Mouse (Mus musculus) cerebellum, postnatal 25 days (tissue): ENCODE results near the gene Mmp8.

Experiments used
- DNase-seq, 2 experiments: peaks; one replicate each; pipeline ENCODE4 v3.0.0; 2021; ENCODE audit warnings: mixed read lengths in 2 of 2

Mmp8 gene

DNA sequence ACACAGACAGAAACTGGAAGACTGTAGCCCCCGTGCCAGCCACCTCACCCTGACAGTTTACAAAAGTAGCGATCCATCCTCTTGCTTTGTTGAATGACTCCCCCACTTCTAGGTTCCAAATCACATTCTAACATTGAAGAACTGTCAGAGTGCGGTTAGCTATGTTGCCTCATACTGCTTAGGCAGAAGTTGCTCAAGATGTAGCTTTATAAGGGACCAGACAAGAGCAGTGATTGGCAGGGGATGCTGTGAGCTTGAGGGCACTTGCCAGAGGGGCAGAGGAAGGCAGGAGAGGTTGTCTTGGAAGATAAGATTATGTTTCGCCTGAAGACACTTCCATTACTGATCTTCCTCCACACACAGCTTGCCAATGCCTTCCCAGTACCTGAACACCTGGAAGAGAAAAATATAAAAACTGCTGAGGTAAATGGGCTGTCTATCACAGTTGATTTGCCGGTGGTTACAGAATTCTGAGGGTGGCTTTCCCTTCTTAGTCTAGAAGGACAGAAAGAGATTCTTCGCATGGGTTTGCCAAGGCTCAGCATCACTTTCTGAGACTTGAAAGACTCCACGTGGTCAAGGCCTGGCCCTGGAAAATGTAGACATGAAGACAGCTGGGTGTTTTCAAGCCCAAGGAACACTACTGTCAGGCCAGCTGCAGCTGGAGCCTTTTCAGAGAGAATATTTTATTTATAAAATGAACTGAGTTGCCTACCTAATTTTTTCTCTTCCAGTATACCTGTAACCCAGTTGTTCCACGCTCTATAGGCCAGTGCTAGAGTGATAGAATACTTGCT is at the start of gene Mmp8:
Mmp8 (plus strand) TSS at position 236 of the 797 bp plus-strand sequence.
- no peak for DNase-seq

DNA sequence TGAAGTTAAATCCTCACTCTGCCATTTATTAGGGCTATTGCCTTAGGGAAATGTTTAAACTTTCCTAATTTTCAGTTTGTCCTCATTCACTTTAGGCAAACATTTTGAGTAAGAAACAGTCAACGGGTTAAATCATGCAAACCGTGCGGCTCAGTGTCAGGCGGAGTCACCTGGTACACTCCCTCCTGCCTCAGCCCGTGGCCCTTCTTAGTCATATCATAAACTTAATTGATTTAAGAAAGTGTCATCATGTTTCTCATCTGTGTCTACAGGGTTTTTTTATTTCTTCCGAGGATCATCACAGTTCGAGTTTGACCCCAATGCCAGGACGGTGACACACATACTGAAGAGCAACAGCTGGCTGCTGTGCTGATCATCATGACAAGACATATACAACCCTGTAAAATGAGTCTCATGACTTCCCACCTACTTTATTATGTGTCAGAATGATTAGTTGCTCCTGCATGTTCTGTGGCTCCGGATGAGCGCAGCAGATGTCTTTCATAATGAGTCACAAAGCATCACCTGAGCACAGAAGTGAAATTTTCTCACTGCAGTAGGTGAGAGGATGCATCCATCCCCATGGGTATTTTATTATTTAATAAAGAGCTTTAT is 48.5 kb upstream of the Mmp8 start:
- DNase-seq: no peak

DNA sequence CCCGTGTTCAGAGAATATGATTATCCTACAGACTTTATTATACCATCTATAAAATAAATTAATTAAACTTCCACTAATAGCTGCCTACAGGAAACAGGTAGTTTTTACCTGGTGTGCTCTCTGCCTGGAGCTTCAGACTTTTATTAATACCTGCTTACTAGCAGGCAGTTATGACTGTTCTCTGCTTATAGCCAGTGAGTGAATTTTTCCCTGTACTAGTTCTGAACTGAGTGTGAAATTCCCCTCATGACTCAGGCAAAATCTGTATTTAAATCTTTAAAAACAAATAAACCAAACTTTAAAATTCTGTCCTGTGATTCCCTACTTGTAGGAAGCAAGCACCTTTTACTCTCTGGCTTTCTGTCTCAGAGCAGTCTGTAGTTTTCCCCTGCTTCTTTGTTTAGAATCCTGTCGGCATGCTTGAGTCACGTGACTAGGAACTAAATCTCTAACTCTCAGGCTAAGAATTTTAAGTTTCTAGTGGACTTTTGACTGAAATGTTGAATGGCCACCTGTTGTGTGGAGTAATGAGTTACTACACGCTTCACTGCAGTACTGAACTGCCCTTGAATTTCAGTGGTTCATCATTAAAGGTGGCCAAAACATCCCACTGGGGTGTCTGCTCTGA is 40.2 kb upstream of the Mmp8 start:
- no peak for DNase-seq

DNA sequence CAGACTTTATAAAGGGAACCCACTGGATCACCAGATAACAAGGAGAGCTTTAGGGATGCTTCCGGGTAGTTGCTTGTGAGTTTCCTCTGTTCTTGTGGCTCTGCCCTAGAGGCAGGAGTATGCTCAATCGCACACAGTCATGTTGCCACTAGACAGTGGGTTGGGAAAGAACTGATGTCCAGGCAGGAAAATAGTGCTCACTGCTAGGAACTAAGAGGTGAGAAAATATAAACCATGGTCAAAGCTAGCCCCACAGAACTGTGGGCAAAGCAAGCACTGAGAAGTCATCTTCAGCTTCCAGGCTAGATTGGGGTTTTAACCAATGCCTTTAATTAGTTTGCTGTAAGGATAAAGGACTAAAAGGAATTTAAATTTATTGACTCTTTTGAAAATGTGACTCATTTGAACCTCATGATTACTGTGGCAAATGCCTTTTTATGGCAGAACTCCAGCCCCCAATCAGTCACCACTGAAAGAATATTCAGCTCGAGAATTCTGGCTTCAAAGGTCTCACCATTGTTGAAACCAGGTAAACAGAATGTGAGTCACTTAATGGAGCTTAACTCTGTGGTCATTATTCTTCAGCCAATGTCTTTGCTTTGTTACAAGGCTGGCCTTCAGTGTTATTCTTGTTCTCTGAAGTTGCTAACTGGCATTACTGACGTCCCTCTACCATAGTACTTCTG is 31.9 kb upstream of the Mmp8 start:
- DNase-seq: no peak

DNA sequence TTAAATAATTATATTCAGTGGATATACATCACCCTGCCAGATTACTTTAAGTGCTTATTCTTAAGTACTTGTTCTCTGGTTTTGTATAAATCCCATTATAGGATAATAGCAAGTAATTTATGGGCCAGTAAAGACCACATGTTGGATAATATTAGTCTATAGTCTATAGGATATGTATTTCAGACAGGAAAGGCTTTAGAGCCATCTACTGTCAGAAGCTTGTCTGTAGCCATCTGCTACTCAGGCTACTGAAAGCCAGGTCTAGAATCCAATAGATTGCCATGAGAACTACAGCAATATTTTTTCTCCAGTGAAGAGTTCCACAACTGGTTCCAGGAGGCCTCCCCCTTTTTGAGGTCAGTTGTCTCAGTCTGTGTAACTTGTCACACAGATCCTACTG is 15.5 kb upstream of the Mmp8 start:
- DNase-seq: no peak

DNA sequence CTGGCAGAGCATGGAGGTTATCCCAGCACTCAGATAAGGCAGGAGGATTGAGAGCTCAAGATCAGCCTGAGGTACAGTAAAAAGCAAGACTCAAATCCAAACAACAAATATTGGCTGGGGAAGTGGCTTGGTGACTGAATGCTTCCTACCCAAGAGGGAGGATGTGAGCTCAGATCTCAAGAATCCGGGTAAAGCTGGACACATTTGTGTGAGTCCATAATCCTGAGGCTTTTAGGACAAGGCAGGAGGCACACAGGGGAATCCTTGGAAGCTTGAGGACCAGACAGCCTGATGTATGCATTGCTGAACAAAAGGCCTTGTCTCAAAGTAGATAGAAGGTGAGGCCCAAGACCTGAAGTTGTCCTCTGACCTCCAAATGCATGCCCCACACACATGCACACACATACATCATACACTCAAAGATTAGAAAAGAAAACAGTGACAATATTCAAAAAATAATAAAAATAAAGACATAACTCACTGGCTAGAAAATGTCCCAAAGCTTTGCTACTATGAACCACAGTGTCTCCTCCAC is 13.3 kb upstream of the Mmp8 start:
- no peak for DNase-seq

DNA sequence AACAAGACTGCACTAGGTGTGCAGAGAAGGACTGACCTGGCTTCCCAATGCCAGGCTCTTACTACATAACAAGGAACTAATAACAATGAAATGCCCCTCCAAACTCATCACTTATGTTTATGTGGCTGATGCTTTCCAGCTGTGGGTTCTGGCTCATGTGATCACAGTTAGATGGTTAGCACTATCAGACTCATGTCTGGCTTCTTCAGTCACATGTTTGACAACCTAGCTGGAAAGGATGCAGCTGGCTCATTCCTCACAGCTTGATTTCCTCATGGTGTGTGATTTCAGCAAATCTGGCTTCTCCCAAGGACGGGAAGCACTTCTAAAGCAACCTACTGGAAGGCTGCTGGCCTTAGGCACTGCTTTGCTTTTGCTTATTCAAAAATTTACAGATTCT is 12.8 kb upstream of the Mmp8 start:
- DNase-seq: no peak

DNA sequence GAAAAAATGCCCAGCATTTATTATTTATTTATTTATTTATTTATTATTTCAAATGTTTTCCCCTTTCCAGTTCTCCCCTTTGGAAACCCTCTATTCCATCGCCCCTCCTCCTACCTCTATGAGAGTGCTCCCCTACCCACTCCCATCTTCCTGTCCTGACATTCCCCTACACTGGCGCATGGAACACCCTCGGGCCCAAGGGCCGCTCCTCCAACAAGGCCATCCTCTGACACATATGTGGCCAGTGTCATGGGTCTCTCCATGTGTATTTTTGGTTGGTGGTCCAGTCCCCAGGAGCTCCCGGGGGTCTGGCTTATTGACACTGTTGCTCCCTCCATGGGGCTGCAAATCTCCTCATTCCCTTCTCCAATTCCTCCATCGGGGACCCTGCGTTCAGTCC is 12.3 kb upstream of the Mmp8 start:
- no peak for DNase-seq

DNA sequence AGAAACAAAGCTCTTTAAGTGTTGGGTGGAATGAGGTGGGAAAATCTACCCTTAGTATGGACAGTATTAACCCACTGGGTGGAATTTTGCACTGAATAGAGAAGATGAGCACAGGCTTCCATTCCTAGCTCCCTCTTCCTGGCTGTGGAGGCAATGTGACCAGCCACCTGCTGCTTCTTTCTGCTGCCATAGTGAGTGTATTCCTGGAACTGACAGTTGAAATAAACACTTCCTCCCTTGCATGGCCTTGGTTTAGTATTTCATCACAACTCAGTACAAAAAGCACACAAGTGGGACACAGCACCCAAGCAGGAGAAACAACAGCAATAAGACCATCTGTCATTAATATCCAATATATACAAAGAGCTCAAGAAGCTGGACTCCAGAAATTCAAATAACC is 6.3 kb upstream of the Mmp8 start:
- no peak for DNase-seq

DNA sequence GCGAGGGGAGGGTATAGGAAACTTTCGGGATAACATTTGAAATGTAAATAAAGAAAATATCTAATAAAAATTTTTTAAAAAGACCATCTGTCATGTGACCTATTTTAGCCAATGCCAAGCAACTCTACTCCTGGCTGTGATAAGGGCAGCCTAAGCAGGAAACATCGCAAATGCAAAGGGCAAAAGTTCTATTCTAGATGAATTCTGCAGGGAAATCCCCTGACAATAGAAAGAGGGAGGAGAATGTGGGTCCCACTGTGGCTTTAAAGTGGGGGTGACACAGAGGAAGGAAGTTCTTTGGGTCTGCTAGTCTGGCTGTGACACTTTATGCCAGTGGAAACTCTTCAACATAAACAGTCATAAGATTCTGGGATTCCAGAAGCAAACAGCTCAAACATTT is 4.7 kb upstream of the Mmp8 start:
- no peak for DNase-seq

DNA sequence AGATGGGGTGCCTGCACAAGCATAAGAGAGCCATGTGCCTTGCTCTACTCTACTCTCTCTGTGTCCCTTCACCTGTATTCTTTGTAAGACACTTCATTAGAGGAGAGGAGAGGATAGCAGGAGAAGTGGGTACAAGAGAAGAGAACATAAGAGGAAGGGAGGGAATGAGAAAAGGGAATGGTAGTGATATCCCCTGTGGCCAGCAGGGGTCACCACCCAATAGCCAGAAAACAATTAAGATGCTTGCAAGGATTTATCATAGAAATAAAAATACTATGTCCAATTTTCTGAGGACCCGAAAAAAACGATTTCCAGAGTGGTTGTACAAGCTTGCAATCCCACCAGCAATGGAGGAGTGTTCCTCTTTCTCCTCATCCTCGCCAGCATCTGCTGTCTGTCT is 3.9 kb upstream of the Mmp8 start:
- DNase-seq: peak in 1 of 2 experiments; percentile 18

DNA sequence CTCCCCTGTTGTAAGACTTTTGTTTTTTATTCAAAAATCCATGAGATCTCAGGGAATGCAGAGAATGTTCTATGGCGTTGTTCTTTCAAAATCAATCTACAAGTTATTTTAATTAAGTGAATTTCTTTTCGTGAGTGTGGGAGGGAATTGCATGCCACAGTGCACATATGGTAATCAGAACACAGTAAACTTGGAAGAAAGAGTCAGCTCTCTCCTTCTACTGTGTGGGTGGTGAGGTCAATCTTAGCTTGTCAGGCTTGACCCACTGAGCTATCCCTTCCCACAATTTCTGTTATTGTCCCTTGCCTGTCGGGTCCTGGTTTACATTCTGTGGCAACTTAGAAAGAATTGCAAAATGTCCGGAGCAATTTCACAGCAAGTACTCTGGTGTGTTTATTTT is 1.8 kb downstream of the Mmp8 start:
- no peak for DNase-seq

DNA sequence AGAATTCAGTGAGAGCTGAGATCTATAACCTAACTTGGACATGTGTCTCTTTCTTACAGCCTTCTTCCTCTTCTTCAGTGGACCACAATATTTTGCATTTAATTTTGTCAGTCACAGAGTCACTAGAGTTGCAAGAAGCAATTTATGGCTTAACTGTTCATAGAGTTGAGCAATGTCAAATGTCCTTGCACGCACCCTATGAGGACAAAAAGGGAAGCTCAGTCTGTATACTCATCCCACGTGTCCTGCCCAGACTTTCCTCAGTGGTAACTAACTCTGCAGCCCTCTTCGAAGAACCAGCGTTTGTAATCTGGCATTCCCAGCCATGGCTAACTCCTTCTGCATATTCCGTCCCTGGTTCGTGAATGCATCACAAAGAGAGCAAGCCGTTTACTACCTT is 9.1 kb downstream of the Mmp8 start:
- DNase-seq: no peak

DNA sequence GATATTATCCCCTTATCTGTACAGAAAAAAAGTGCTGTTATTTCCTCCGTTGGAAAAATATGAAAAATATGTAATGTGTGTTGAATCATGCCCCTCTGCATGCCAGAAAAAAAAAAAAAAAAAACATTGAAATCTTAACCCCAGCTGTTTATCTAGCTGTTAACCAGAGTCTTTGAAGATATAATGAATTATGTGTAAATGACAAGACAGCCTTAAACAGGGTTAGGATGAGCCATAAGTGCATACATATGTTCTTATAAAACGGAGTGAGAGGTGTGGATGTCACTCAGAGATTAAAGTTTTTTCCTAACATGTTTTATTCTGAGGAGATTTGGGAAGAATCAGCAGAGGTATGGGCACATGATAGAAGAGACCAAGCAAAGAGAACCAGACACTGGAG is 9.7 kb downstream of the Mmp8 start:
- DNase-seq: no peak

DNA sequence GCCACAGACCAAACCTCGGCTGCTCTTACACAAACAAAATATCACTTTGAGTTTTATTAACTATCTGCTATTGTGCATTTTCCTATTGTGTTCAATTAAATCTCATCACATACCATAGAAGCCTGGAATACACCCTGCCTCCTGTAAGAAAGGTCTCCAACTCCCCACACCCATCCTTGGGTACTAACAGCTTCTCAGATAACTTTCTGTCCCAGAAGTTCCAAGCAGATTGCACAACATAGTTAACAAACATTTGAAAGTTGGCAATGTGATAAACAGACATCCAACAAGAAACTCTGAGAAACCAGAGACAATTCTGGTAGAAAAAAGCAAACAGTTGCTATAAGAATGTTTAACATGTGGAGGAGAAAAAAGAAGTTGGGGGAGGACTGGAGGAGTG is 12.2 kb downstream of the Mmp8 start:
- no peak for DNase-seq

DNA sequence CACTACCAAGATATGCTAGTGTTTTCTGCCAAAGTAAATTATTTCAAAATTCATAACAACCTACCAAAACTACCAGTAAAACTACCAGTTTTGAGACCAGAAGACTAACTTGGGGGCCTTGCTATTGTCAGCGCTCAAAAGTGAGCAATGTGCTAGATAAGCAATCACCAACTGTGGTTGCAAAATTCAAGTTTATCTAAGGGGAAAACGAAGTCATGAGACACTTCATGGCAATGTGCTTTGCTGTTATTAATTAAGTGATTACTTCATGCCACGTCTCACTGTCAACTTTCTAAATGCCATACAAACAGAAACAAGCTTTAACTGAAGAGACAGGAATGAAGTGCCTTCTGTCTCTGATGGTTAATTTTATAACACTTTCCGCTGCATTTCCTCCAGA is 12.9 kb downstream of the Mmp8 start, which contains the start of gene Mmp27:
Mmp27 (plus strand) TSS at position 235 of the 400 bp plus-strand sequence.
- DNase-seq: no peak

DNA sequence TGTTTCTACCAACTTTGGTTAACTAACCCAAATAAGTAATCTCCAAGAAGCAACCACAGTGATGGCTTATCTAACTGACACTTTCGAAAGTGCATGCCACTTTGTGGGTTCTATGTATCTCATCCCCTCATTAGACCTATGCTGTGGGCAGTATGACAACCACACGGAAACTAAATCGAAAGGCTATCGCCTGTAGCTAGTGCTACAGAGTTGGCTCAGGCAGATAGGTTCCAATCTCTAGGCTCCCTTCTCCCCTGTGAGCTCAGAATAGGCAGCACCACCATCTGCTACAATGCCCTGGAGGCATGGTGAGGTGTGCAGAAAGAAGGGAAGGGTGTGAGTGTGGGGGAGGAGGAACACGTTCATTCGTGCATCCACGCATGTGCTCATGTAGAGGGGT is 13.9 kb downstream of the Mmp8 start:
- DNase-seq: no peak

DNA sequence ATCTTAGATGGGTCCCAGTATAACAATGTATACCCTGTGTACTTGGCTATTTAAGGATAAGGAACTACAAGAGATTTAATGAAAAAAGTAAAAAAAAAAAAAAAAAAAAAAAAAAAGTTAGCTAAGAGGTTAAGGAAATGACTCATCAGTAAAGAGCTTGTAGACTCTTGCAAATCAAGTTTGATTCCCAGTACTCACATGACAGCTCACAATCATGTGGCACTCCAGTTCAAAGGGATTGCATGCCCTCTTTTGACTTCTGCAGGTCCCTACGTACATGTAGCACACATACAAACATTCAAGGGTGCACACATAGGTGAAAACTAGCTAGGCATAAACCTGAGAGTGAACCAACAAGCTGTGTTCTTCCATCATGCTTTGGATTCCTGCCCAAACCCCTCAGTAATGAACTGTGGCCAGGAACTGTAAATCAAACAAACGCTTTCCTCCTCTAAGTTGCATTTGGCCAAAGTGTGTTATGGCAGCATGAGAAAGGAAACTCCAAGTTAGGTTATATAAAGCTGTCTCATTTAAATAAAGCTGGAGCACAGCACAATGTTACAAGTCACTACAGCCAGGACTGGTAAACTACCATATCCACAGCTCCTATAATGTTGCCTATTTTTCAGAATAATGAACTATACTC is 14.5 kb downstream of the Mmp8 start:
- DNase-seq: no peak

DNA sequence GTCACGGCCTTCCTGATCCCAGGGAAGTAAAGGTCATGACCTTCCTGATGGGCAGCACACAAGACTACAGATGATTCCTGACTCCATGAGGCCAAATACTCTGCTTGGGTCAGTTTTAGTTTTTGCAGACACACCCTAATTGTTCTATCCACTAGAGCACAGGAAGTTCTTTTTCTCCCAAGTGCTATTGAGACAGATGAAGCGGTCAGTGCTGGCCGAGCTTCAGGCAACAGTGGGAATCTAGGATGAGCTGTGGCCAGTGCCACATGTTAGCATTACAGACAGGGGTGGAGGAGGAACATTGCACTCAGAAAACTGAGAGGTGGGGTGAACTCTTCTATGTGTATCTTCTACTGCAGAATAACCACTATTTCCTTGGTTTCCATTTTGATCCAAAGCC is 17.3 kb downstream of the Mmp8 start:
- DNase-seq: no peak

DNA sequence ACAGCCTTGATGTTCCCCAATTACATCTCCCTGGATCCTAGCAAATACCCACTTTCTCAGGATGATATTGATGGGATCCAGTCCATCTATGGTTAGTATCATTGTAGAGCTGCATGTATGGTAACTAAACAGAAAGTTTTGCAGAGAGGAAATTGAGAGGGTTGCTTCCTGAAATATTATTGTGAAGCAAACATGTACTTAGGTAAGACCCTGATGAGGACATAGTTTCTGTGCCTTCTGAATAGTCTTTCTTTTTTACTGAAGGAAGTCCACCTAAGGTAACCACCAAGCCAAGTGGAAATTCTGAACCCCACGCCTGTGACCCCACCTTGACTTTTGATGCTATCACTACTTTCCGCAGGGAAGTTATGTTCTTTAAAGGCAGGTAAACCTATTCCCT is 19.1 kb downstream of the Mmp8 start:
- DNase-seq: no peak

DNA sequence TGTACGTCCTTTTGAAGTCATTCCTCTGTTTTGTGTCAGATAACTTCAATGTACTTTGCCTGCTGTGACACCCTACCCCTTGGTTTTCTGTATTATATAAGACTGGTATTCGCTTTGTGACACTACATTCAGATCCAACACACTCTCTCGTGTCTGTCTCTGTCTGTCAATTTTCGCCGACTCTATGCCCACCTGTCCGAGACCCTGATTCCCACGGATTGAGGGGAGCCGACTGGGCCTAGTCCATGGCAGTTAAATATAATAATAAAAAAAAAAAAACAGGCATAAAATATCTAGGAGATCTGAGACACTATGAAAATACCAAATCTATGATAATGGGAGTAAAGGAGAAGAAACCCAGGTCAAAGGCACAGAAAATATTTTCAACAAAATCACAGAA is 31.8 kb downstream of the Mmp8 start:
- DNase-seq: no peak

DNA sequence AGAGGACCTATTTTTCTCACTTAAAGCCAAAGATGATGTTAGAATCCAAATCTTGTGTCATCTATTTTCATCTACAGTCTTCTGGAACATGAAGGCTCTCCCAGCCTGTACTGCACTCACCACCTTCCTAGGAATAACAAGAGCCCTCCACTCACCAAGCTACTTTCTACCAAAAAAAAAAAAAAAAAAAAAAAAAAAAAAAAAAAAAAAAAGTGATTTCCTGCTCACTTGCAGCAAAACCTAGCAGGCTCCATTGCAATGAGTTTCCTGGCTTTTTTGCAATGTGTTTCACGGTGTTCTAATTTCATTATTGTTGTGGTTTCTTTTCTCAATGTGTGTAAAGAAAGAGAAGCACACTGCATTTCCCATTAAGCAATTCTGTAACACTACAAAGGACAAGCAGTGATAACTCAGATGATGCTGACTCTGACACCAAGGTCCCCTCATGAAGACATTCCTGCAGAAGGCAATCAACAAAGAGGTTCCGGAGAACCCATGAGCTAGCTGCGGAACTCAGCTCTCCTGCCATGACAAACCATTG is 35.1 kb downstream of the Mmp8 start:
- DNase-seq: no peak
